Mouse (Mus musculus) CH12.LX (cell line): ENCODE data around the gene Usp46. TPM values are rescaled to one million over a fixed set of nuclear protein-coding genes. Genes with fewer than 3 reads are reported as not detected.

ENCODE experiments used
- DNase-seq: peaks from one replicate; pipeline ENCODE4 v3.0.0-alpha.2; 2013; ENCODE audit errors: extremely low read depth
- H3K27ac ChIP-seq: 2 replicates; pipeline ENCODE4 v1.5.1; 2012; ENCODE audit warnings: low read depth, mild to moderate bottlenecking, control low read depth, moderate library complexity; ENCODE audit not compliant: insufficient read depth
- H3K27me3 ChIP-seq: replicated peaks from 2 replicates; pipeline ENCODE3; 2012; ENCODE audit warnings: inconsistent platforms
- H3K36me3 ChIP-seq, 2 experiments: replicated peaks in 1 of 2; 2 replicates each; pipeline versions ENCODE3 to v1.6.1; 2012; ENCODE audit warnings: inconsistent platforms in 1 of 2, low read length in 1 of 2, mild to moderate bottlenecking in 1 of 2, mixed read lengths in 1 of 2, moderate library complexity in 1 of 2; ENCODE audit not compliant: control insufficient read depth in 1 of 2, insufficient read depth in 1 of 2
- H3K4me1 ChIP-seq, 2 experiments: 2 replicates each; pipeline ENCODE4 v1.6.1; 2012; ENCODE audit warnings: inconsistent platforms in 1 of 2, moderate library complexity in 1 of 2; ENCODE audit not compliant: insufficient read depth in 2 of 2, control insufficient read depth in 1 of 2
- H3K4me2 ChIP-seq: 2 replicates; pipeline ENCODE4 v1.6.1; 2012; ENCODE audit warnings: low read depth, mild to moderate bottlenecking, control low read depth; ENCODE audit not compliant: poor library complexity, insufficient read depth, severe bottlenecking
- H3K4me3 ChIP-seq, 3 experiments: fragments of 150-350 bp in 1 of 3; sonication (generic) in 1 of 3; replicated peaks in 1 of 3; 2 replicates each; pipeline versions ENCODE3 to v1.5.1; 2011 to 2012; ENCODE audit warnings: low read depth in 2 of 3, low read length in 2 of 3, mild to moderate bottlenecking in 2 of 3, moderate library complexity in 2 of 3, control low read depth in 1 of 3, improper control_type of control experiment in 1 of 3, inconsistent platforms in 1 of 3, mixed read lengths in 1 of 3; ENCODE audit not compliant: poor library complexity in 1 of 3
- H3K79me2 ChIP-seq: replicated peaks from 2 replicates; pipeline ENCODE4 v1.6.1; 2012; ENCODE audit warnings: mild to moderate bottlenecking, moderate library complexity; ENCODE audit not compliant: control insufficient read depth, poor library complexity, insufficient read depth, severe bottlenecking; ENCODE audit errors: extremely low read depth
- H3K9ac ChIP-seq: 2 replicates; pipeline ENCODE4 v1.6.1; 2012; ENCODE audit warnings: low read depth, mild to moderate bottlenecking, control low read depth, moderate library complexity; ENCODE audit not compliant: insufficient read depth
- H3K9me3 ChIP-seq: replicated peaks from 2 replicates; pipeline ENCODE3; 2012; ENCODE audit warnings: low read length, inconsistent platforms, mixed read lengths
- BHLHE40 ChIP-seq: IDR thresholded peaks from 2 replicates; pipeline ENCODE4 v1.6.1; 2011; ENCODE audit warnings: mild to moderate bottlenecking, low read depth, low read length, improper control_type of control experiment
- CHD1 ChIP-seq: IDR thresholded peaks from 2 replicates; pipeline ENCODE4 v1.6.1; 2012; ENCODE audit warnings: low read depth, low read length, improper control_type of control experiment, inconsistent platforms
- CHD2 ChIP-seq: IDR thresholded peaks from 2 replicates; pipeline ENCODE4 v1.6.1; 2011; ENCODE audit warnings: low read length, improper control_type of control experiment
- CTCF ChIP-seq, 2 experiments: IDR thresholded peaks in 1 of 2; conservative IDR thresholded peaks in 1 of 2; 2 replicates each; pipeline ENCODE4 v1.5.1; 2011 to 2012; ENCODE audit warnings: low read depth in 2 of 2, low read length in 2 of 2, improper control_type of control experiment in 1 of 2, inconsistent platforms in 1 of 2, mild to moderate bottlenecking in 1 of 2, moderate library complexity in 1 of 2
- E2F4 ChIP-seq: IDR thresholded peaks from 2 replicates; pipeline ENCODE4 v1.6.1; 2011; ENCODE audit warnings: low read depth, low read length, improper control_type of control experiment; ENCODE audit not compliant: insufficient replicate concordance
- ELF1 ChIP-seq: IDR thresholded peaks from 2 replicates; pipeline ENCODE4 v1.6.1; 2014; ENCODE audit warnings: low read depth, mild to moderate bottlenecking, inconsistent platforms, low read length, improper control_type of control experiment
- EP300 ChIP-seq: IDR thresholded peaks from 2 replicates; pipeline ENCODE4 v1.6.1; 2011; ENCODE audit warnings: low read length, improper control_type of control experiment
- ETS1 ChIP-seq: conservative IDR thresholded peaks from 2 replicates; pipeline ENCODE4 v1.6.1; 2012; ENCODE audit warnings: low read depth, mild to moderate bottlenecking, inconsistent platforms, low read length, improper control_type of control experiment, moderate library complexity
- GABPA ChIP-seq: IDR thresholded peaks from 2 replicates; pipeline ENCODE4 v1.6.1; 2012; ENCODE audit warnings: low read depth, low read length, improper control_type of control experiment, inconsistent platforms; ENCODE audit not compliant: insufficient replicate concordance
- HCFC1 ChIP-seq: IDR thresholded peaks from 2 replicates; pipeline ENCODE4 v1.6.1; 2012; ENCODE audit warnings: low read depth, mild to moderate bottlenecking, inconsistent platforms, low read length, improper control_type of control experiment
- IRF4 ChIP-seq: IDR thresholded peaks from 2 replicates; pipeline ENCODE4 v1.6.1; 2014; ENCODE audit warnings: low read depth, mild to moderate bottlenecking, inconsistent platforms, low read length, improper control_type of control experiment
- JUN ChIP-seq: IDR thresholded peaks from 2 replicates; pipeline ENCODE4 v1.6.1; 2011; ENCODE audit warnings: low read depth, mild to moderate bottlenecking, low read length, improper control_type of control experiment, moderate library complexity; ENCODE audit not compliant: insufficient read depth
- JUND ChIP-seq: conservative IDR thresholded peaks from 2 replicates; pipeline ENCODE4 v1.6.1; 2011; ENCODE audit warnings: low read depth, low read length, improper control_type of control experiment
- KAT2A ChIP-seq: IDR thresholded peaks from 2 replicates; pipeline ENCODE4 v1.6.1; 2012; ENCODE audit warnings: low read length, improper control_type of control experiment, inconsistent platforms; ENCODE audit not compliant: insufficient replicate concordance
- MAFK ChIP-seq: IDR thresholded peaks from 2 replicates; pipeline ENCODE4 v1.6.1; 2011; ENCODE audit warnings: low read length, improper control_type of control experiment; ENCODE audit not compliant: insufficient replicate concordance
- MAX ChIP-seq: IDR thresholded peaks from 2 replicates; pipeline ENCODE4 v1.6.1; 2011; ENCODE audit warnings: low read length, improper control_type of control experiment
- MAZ ChIP-seq: IDR thresholded peaks from 2 replicates; pipeline ENCODE4 v1.6.1; 2012; ENCODE audit warnings: low read depth, mild to moderate bottlenecking, inconsistent platforms, low read length, improper control_type of control experiment, moderate library complexity
- MEF2A ChIP-seq: IDR thresholded peaks from 2 replicates; pipeline ENCODE4 v1.6.1; 2014; ENCODE audit warnings: low read depth, mild to moderate bottlenecking, inconsistent platforms, low read length, improper control_type of control experiment, borderline replicate concordance
- MXI1 ChIP-seq: IDR thresholded peaks from 2 replicates; pipeline ENCODE4 v1.6.1; 2011; ENCODE audit warnings: mild to moderate bottlenecking, low read depth, low read length, improper control_type of control experiment
- MYC ChIP-seq: IDR thresholded peaks from 2 replicates; pipeline ENCODE4 v1.6.1; 2011; ENCODE audit warnings: low read depth, mild to moderate bottlenecking, improper control_type of control experiment, low read length
- NELFE ChIP-seq: IDR thresholded peaks from 2 replicates; pipeline ENCODE4 v1.6.1; 2011; ENCODE audit warnings: low read depth, low read length, improper control_type of control experiment
- NRF1 ChIP-seq: IDR thresholded peaks from 2 replicates; pipeline ENCODE4 v1.6.1; 2014; ENCODE audit warnings: low read depth, mild to moderate bottlenecking, inconsistent platforms, low read length, improper control_type of control experiment, moderate library complexity
- PAX5 ChIP-seq: IDR thresholded peaks from 2 replicates; pipeline ENCODE4 v1.6.1; 2012; ENCODE audit warnings: low read length, inconsistent platforms, mixed read lengths
- POLR2A ChIP-seq: IDR thresholded peaks from 2 replicates; pipeline ENCODE4 v1.6.1; 2011; ENCODE audit warnings: low read depth, mild to moderate bottlenecking, improper control_type of control experiment, low read length
- POLR2AphosphoS2 ChIP-seq: IDR thresholded peaks from 2 replicates; pipeline ENCODE4 v1.6.1; 2011; ENCODE audit warnings: low read depth, low read length, improper control_type of control experiment
- RAD21 ChIP-seq: IDR thresholded peaks from 2 replicates; pipeline ENCODE4 v1.6.1; 2011; ENCODE audit warnings: low read depth, mild to moderate bottlenecking, low read length, improper control_type of control experiment, moderate library complexity
- RCOR1 ChIP-seq: conservative IDR thresholded peaks from 2 replicates; pipeline ENCODE4 v1.6.1; 2012; ENCODE audit warnings: low read depth, mild to moderate bottlenecking, inconsistent platforms, low read length, improper control_type of control experiment
- SIN3A ChIP-seq: IDR thresholded peaks from 2 replicates; pipeline ENCODE4 v1.6.1; 2012; ENCODE audit warnings: low read length, improper control_type of control experiment, inconsistent platforms
- SMC3 ChIP-seq: IDR thresholded peaks from 2 replicates; pipeline ENCODE4 v1.6.1; 2011; ENCODE audit warnings: low read depth, low read length, improper control_type of control experiment
- TBP ChIP-seq: conservative IDR thresholded peaks from 2 replicates; pipeline ENCODE4 v1.6.1; 2011; ENCODE audit warnings: low read depth, low read length, improper control_type of control experiment
- TCF12 ChIP-seq: IDR thresholded peaks from 2 replicates; pipeline ENCODE4 v1.6.1; 2014; ENCODE audit warnings: low read depth, mild to moderate bottlenecking, inconsistent platforms, low read length, improper control_type of control experiment
- UBTF ChIP-seq: IDR thresholded peaks from 2 replicates; pipeline ENCODE4 v1.6.1; 2012; ENCODE audit warnings: low read depth, mild to moderate bottlenecking, inconsistent platforms, low read length, improper control_type of control experiment, moderate library complexity
- USF1 ChIP-seq: IDR thresholded peaks from 2 replicates; pipeline ENCODE4 v1.6.1; 2014; ENCODE audit warnings: low read depth, mild to moderate bottlenecking, inconsistent platforms, low read length, improper control_type of control experiment
- USF2 ChIP-seq: conservative IDR thresholded peaks from 2 replicates; pipeline ENCODE4 v1.6.1; 2011; ENCODE audit warnings: low read depth, low read length, improper control_type of control experiment
- ZKSCAN1 ChIP-seq: IDR thresholded peaks from 2 replicates; pipeline ENCODE4 v1.6.1; 2012; ENCODE audit warnings: low read depth, inconsistent platforms, low read length, improper control_type of control experiment, borderline replicate concordance
- ZMIZ1 ChIP-seq: IDR thresholded peaks from 2 replicates; pipeline ENCODE4 v1.6.1; 2012; ENCODE audit warnings: low read depth, mild to moderate bottlenecking, inconsistent platforms, low read length, improper control_type of control experiment
- ZNF384 ChIP-seq: IDR thresholded peaks from 2 replicates; pipeline ENCODE4 v1.6.1; 2012; ENCODE audit warnings: low read depth, low read length, improper control_type of control experiment, inconsistent platforms
- dilution Hi-C: fragments of 300-500 bp; cut with MboI; formaldehyde crosslinking; loops from 2 replicates; pipeline ENCODE4 v1.14.3; 2020; ENCODE audit warnings: low sequenced_read_pairs; ENCODE audit not compliant: extremely low pct_unique_long_range_greater_than_20kb, extremely low pct_ligation_motif_present
- in situ Hi-C: fragments of 300-500 bp; cut with MboI; formaldehyde crosslinking; loops from 3 replicates; pipeline ENCODE4 v1.14.3; 2019; ENCODE audit warnings: low sequenced_read_pairs, low pct_ligation_motif_present, low pct_unique_long_range_greater_than_20kb, mixed read lengths
- polyA plus RNA-seq: library from polyadenylated mRNA; unstranded; fragments of >175 nt; gene quantifications from 2 replicates; pipeline ENCODE4 v1.2.1, GENCODE M21; 2012; ENCODE audit warnings: low read depth; ENCODE audit not compliant: insufficient read length
- total RNA-seq, 2 experiments: library from RNA; depleted of rRNA; stranded (reverse); fragments of 300-350 nt in 1 of 2; fragments of >200 nt in 1 of 2; gene quantifications; 2 replicates each; pipeline ENCODE4 v1.2.3; 2012 to 2014

The Usp46 gene
- total and polyA plus RNA-seq, 3 experiments = 5.1 to 16.3 (median 15.6) TPM

DNA sequence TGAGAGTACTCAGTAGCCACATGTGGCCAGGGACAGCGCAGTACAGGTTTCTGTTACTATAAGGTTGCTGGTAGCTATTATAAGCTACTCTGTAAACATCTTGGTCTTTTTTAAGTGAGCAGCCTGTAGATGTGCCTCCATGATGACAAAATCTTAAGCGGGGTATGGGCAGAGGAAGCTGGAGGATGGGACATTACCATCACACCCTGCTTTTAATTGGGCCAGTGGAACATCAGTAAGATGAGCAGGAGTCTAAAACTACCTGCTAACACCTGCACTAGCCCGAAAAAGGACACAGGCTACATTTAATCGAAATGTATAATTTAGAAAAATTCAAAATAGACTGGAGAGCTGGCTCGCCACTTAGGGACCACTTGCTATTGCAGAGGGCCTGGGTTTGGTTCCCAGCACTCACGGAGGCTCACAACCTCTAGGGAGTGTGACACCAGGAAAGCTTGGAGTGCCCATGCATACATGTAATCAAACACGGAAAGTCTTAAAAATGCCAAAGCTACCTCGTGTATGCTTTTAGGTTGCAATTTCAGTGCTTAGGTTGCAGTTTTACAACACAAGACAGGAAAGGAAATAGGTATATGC lies 26.7 kb upstream of the Usp46 start:
- dilution Hi-C loops = no loop called here
- peaks cover 17% of the 10 kb centered on the region for H3K79me2 ChIP-seq
- DNase-seq = peak; percentile 18
- H3K27ac ChIP-seq = no peak overlapping the region
- H3K4me1 ChIP-seq = peaks cover 0 to 30% of the 10 kb centered on the region in 2 experiments; a peak in 2 of 4 replicates
- TF ChIP-seq NRF1 (no peak), MEF2A (no peak), CHD2 (peak; percentile 64), SIN3A (peak; percentile 46; the same call in 1 of the 2 replicates), ELF1 (no peak), POLR2AphosphoS2 (peak; percentile 70), MAX (no peak), TCF12 (no peak), TBP (no peak), USF1 (no peak), MYC (no peak), PAX5 (no peak), ZMIZ1 (0 out of 2 replicates have a peak, but pooled peaks have one; percentile 54), CTCF (conservative IDR thresholded peaks at IDR 0.05 in 1 of 2, IDR thresholded peaks at IDR 0.05 in 1 of 2; ENCODE audit: low read depth in 2 of 2, low read length in 2 of 2) (no peak), GABPA (no peak), IRF4 (no peak), SMC3 (no peak), KAT2A (0 out of 2 replicates have a peak, but pooled peaks have one; percentile 57), ZKSCAN1 (no peak), EP300 (no peak), MAFK (0 out of 2 replicates have a peak, but pooled peaks have one; percentile 34), RCOR1 (0 out of 2 replicates have a peak, but pooled peaks have one; percentile 60), JUN (no peak), JUND (no peak), NELFE (peak; percentile 33; the same call in 1 of the 2 replicates), ZNF384 (no peak), MAZ (no peak), RAD21 (no peak), BHLHE40 (no peak), HCFC1 (no peak), MXI1 (no peak), E2F4 (no peak), USF2 (no peak), UBTF (no peak), ETS1 (no peak), POLR2A (peak; percentile 56; the same call in 1 of the 2 replicates), CHD1 (peak; percentile 78; the same call in 1 of the 2 replicates)
- H3K9ac ChIP-seq = peak overlapping the region; percentile 85; the same call in 1 of the 2 replicates
- in situ Hi-C loops = no loop called here
- peak overlapping the region; percentile 4 to 99 (median 93) for H3K4me3 ChIP-seq
- peak overlapping the region; percentile 93; the same call in 1 of the 2 replicates for H3K4me2 ChIP-seq
- H3K9me3 ChIP-seq = no peaks in the 10 kb centered on the region
- H3K36me3 ChIP-seq = peaks cover 3 to 48% of the 10 kb centered on the region in 2 experiments
- no peaks in the 10 kb centered on the region for H3K27me3 ChIP-seq
